Mouse (Mus musculus) midbrain, embryonic 16.5 days (tissue): Measurements from ENCODE around the gene Dhrs1. TPM values are rescaled to one million over a fixed set of nuclear protein-coding genes. Genes with fewer than 3 reads are reported as not detected.
"Not testable (repeated sequence)": the region's sequence is repeated elsewhere in the genome, so short reads cannot be mapped to it uniquely, and the experiment has no call there.

Experiments
- ATAC-seq: fragments of 200-750 bp; cut with Nextera tagmentation; 2 replicates; pipeline ENCODE4 v1.8.0; 2017; ENCODE audit warnings: moderate TSS enrichment
- H3K27ac ChIP-seq: fragments of 300-500 bp; sonication (generic); 2 replicates; pipeline ENCODE4 v1.5.1; 2014; ENCODE audit warnings: mild to moderate bottlenecking, low read length, mixed read lengths
- H3K27me3 ChIP-seq: fragments of 300-500 bp; sonication (generic); 2 replicates; pipeline ENCODE4 v1.6.1; 2014; ENCODE audit warnings: low read depth, low read length, mixed read lengths; ENCODE audit not compliant: control insufficient read depth, insufficient read depth
- H3K36me3 ChIP-seq: fragments of 300-500 bp; sonication (generic); 2 replicates; pipeline ENCODE4 v1.6.1; 2014; ENCODE audit warnings: mild to moderate bottlenecking, low read length, moderate library complexity, mixed read lengths; ENCODE audit not compliant: control insufficient read depth, insufficient read depth
- H3K4me1 ChIP-seq: fragments of 300-500 bp; sonication (generic); 2 replicates; pipeline ENCODE4 v1.6.1; 2014; ENCODE audit warnings: mild to moderate bottlenecking, low read length, mixed read lengths; ENCODE audit not compliant: control insufficient read depth, insufficient read depth
- H3K4me2 ChIP-seq: fragments of 300-500 bp; sonication (generic); 2 replicates; pipeline ENCODE4 v1.6.1; 2014; ENCODE audit warnings: mild to moderate bottlenecking, low read length, mixed read lengths
- H3K4me3 ChIP-seq: fragments of 300-500 bp; sonication (generic); 2 replicates; pipeline ENCODE4 v1.5.1; 2014; ENCODE audit warnings: low read depth, mild to moderate bottlenecking, low read length, moderate library complexity, mixed read lengths
- H3K9ac ChIP-seq: fragments of 300-500 bp; sonication (generic); 2 replicates; pipeline ENCODE4 v1.6.1; 2014; ENCODE audit warnings: low read depth, low read length, mixed read lengths
- H3K9me3 ChIP-seq: fragments of 300-500 bp; sonication (generic); replicated peaks from 2 replicates; pipeline ENCODE4 v1.6.1; 2014; ENCODE audit warnings: mild to moderate bottlenecking, low read length, mixed read lengths; ENCODE audit not compliant: control insufficient read depth, poor library complexity, severe bottlenecking
- WGBS: fragments of 180-500 bp; shearing (Covaris S2); extraction: QIAGEN DNeasy Blood & Tissue Kit; methylation state at CpG from one replicate; pipeline ENCODE4 v1.1.7; 2014; 5-methylcytosine and 5-hydroxymethylcytosine counted together
- polyA plus RNA-seq: library from polyadenylated mRNA; unstranded; fragments of >200 nt; fragmentation: Nextera tagmentation; extraction: Ambion mirVana; gene quantifications from 2 replicates; pipeline ENCODE4 v1.2.1, GENCODE M21; 2015

Gene Dhrs1
- polyA plus RNA-seq, 1 experiment from 2014 or later: 72.3 TPM

GRCm38 (mm10) chr14:55768555-55768954, 23.1 kb upstream of the Dhrs1 start:
- Histone ChIP-seq H3K4me3 (no peak overlapping the region), H3K36me3 (no peaks in the 10 kb centered on the region), H3K27me3 (peaks cover 26% of the 10 kb centered on the region), H3K4me1 (peaks cover 3% of the 10 kb centered on the region; the same call in 1 of the 2 replicates), H3K4me2 (no peak overlapping the region), H3K9ac (no peak overlapping the region), H3K9me3 (no peaks in the 10 kb centered on the region), H3K27ac (no peak overlapping the region)
- ATAC-seq: no peak
- 86% methylated on average over 6 of the region's 6 CpGs for WGBS

- peak; percentile 72 for ATAC-seq
- no peak overlapping the region for H3K27ac ChIP-seq
- H3K27me3 ChIP-seq: peaks cover 30% of the 10 kb centered on the region
- no peaks in the 10 kb centered on the region for H3K36me3 ChIP-seq
- H3K9ac ChIP-seq: peak overlapping the region; percentile 71
- H3K4me3 ChIP-seq: peak overlapping the region; percentile 48
- WGBS: 13% methylated on average over 52 of the region's 52 CpGs
- H3K4me2 ChIP-seq: peak overlapping the region; percentile 89
- peaks cover 3% of the 10 kb centered on the region; the same call in 1 of the 2 replicates for H3K4me1 ChIP-seq
- H3K9me3 ChIP-seq: no peaks in the 10 kb centered on the region
Observed at GRCm38 (mm10) chr14:55767519-55768414, 22.3 kb upstream of the Dhrs1 start.

GRCm38 (mm10) chr14:55765696-55766095, 20.2 kb upstream of the Dhrs1 start, which contains the start of gene Ltb4r1:
TSS of gene Ltb4r1 (plus strand) at chr14:55765962.
- Histone ChIP-seq H3K4me1 (peaks cover 10% of the 10 kb centered on the region), H3K36me3 (no peaks in the 10 kb centered on the region), H3K9me3 (no peaks in the 10 kb centered on the region), H3K27me3 (peaks cover 38% of the 10 kb centered on the region), H3K4me2 (no peak within 1 kb of the TSS), H3K9ac (no peak within 1 kb of the TSS), H3K27ac (no peak within 1 kb of the TSS), H3K4me3 (no peak within 1 kb of the TSS)
- 73% methylated on average over 4 of the region's 4 CpGs for WGBS
- ATAC-seq: no peak

GRCm38 (mm10) chr14:55763166-55763565, 17.7 kb upstream of the Dhrs1 start:
- Histone ChIP-seq H3K27ac (0 out of 2 replicates have a peak overlapping the region, but pooled peaks have one; percentile 77), H3K9me3 (no peaks in the 10 kb centered on the region), H3K4me1 (peaks cover 10% of the 10 kb centered on the region), H3K4me3 (no peak overlapping the region), H3K27me3 (peaks cover 34% of the 10 kb centered on the region), H3K4me2 (no peak overlapping the region; the same call in none of the 2 replicates), H3K36me3 (no peaks in the 10 kb centered on the region), H3K9ac (0 out of 2 replicates have a peak overlapping the region, but pooled peaks have one; percentile 6)
- ATAC-seq: no peak
- WGBS: 61% methylated on average over 7 of the region's 7 CpGs

- H3K4me1 ChIP-seq: peaks cover 7% of the 10 kb centered on the region
- H3K4me2 ChIP-seq: peak overlapping the region; percentile 92
- ATAC-seq: peak; percentile 81
- no peaks in the 10 kb centered on the region for H3K36me3 ChIP-seq
- H3K4me3 ChIP-seq: peak overlapping the region; percentile 54
- peak overlapping the region; percentile 85 for H3K9ac ChIP-seq
- no peaks in the 10 kb centered on the region for H3K9me3 ChIP-seq
- peak overlapping the region; percentile 77 for H3K27ac ChIP-seq
- H3K27me3 ChIP-seq: peaks cover 34% of the 10 kb centered on the region
- under 1% methylated on average over 77 of the region's 77 CpGs for WGBS
Observed at GRCm38 (mm10) chr14:55762001-55762821, 16.7 kb upstream of the Dhrs1 start.

GRCm38 (mm10) chr14:55761163-55761562, 15.7 kb upstream of the Dhrs1 start, which contains the start of gene Ltb4r2:
TSS of gene Ltb4r2 (plus strand) at chr14:55761428.
- H3K27me3 ChIP-seq: peaks cover 28% of the 10 kb centered on the region
- peak within 1 kb of the TSS; percentile 54 for H3K4me3 ChIP-seq
- H3K9ac ChIP-seq: peak within 1 kb of the TSS; percentile 85
- peak within 1 kb of the TSS; percentile 92 for H3K4me2 ChIP-seq
- no peaks in the 10 kb centered on the region for H3K9me3 ChIP-seq
- no peaks in the 10 kb centered on the region for H3K36me3 ChIP-seq
- no peak for ATAC-seq
- WGBS: 75% methylated on average over 6 of the region's 6 CpGs
- peaks cover 7% of the 10 kb centered on the region for H3K4me1 ChIP-seq
- H3K27ac ChIP-seq: peak within 1 kb of the TSS; percentile 77

GRCm38 (mm10) chr14:55760156-55760555, 14.7 kb upstream of the Dhrs1 start:
- H3K4me1 ChIP-seq, ATAC-seq, H3K9me3 ChIP-seq, H3K36me3 ChIP-seq, H3K27ac ChIP-seq, H3K9ac ChIP-seq, H3K4me3 ChIP-seq: not testable (repeated sequence)
- Histone ChIP-seq H3K27me3 (peaks cover 21% of the 10 kb centered on the region), H3K4me2 (peak overlapping the region; percentile 29)
- 0% methylated on average over 6 of the region's 6 CpGs for WGBS

GRCm38 (mm10) chr14:55758363-55758784, 12.9 kb upstream of the Dhrs1 start, which contains the start of gene Cideb:
TSS of gene Cideb (minus strand) at chr14:55758458.
- Histone ChIP-seq H3K27me3 (peaks cover 13% of the 10 kb centered on the region), H3K36me3 (peaks cover 24% of the 10 kb centered on the region), H3K27ac (no peak within 1 kb of the TSS; the same call in 1 of the 2 replicates), H3K4me2 (peak within 1 kb of the TSS; percentile 29), H3K9ac (no peak within 1 kb of the TSS), H3K4me3 (no peak within 1 kb of the TSS), H3K9me3 (no peaks in the 10 kb centered on the region), H3K4me1 (peaks cover 7% of the 10 kb centered on the region)
- no peak for ATAC-seq
- 17% methylated on average over 8 of the region's 8 CpGs for WGBS
